Mouse (Mus musculus) megakaryocyte, adult 5-6 weeks (primary cell): Measurements from ENCODE around the gene Rhoh. TPM values are rescaled to one million over a fixed set of nuclear protein-coding genes. Genes with fewer than 3 reads are reported as not detected.

Experiments
- ATAC-seq: 2 replicates; pipeline ENCODE4 v1.8.0; 2016; ENCODE audit warnings: mild to moderate bottlenecking, inconsistent platforms; ENCODE audit not compliant: poor library complexity, severe bottlenecking
- total RNA-seq, 2 experiments: library from RNA; stranded (forward) in 1 of 2; stranded (reverse) in 1 of 2; fragments of 153-499, 151-499 nt in 1 of 2; fragments of 221-1000, 200-1000 nt in 1 of 2; gene quantifications; 2 replicates each; pipeline versions ENCODE4 v1.2.3 to v1.2.4; 2015 to 2017

Gene Rhoh
- total RNA-seq, 2 experiments from 2014 or later = 6.4 to 10.5 TPM

DNA sequence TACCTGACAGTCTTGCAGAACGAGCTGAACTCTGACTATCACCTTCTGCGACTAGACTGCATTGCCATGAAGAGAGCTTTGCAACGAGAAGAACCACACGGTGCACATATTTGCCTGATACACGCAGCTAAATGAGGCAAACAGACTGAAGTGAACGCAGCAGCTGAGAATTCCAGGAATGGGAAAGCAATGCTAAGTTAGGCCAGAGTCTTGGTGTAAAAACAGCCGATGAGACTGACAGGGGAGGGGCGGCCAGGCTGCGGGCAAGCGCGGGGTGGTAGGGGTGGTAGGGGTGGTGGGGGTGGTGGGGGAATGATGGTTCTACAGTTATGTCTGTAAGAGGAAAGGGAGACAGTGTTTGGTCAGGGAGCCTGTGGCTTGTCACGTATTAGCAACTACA is 2.1 kb upstream of the Rhoh start:
- no peak for ATAC-seq

DNA sequence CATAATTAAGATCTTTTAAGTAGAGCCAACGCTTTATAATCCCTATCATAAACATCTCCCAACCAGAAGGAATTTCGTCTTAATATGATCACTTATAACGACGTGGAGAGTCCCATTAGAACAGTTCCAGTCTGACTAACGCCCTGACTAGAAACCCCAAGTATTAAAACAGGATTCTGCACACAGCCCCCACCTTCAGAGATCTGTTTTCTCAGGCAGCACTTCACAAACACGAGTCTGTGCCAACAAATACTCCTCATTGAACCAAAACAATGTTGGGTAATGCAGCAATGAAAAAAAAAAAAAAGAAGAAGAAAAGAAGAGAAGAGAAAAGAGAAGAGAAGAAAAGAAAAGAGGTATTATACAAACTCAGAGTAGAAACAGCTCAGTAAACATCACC is 1.6 kb upstream of the Rhoh start:
- no peak for ATAC-seq

DNA sequence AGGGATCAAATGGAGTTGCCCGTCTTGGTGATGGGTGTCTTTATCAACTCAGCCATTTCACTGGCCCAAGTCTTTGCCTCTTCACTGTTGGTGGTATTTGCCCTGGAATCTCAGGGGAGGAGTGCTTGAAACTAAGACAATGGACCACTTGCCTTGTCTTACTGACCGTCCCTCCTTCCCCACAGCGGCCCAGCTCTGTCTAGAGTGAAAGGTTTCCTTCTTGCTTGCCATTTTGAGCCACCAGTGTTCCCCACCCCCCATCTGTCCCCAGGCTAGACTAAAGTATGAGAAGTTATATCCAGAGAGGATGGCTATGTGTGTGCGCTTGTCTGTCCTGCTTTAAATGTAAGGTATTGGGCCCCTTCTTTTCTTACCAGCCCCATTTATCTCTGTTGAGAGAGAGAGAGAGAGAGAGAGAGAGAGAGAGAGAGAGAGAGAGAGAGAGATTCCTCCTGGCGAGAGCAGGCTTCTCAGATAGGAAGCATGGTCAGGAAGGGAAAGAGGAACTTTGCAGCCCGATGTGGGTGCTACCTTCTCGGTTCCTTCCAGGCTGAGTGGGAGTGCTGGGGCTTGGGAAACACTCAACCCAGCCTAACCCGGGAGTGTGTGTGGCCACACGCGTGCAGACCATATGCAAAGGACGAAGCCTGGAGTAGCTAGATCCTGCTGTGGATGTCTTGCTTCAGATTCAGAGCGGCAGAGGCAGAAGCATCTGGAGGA is 572 bp upstream of the Rhoh start:
- peak; percentile 79 for ATAC-seq

DNA sequence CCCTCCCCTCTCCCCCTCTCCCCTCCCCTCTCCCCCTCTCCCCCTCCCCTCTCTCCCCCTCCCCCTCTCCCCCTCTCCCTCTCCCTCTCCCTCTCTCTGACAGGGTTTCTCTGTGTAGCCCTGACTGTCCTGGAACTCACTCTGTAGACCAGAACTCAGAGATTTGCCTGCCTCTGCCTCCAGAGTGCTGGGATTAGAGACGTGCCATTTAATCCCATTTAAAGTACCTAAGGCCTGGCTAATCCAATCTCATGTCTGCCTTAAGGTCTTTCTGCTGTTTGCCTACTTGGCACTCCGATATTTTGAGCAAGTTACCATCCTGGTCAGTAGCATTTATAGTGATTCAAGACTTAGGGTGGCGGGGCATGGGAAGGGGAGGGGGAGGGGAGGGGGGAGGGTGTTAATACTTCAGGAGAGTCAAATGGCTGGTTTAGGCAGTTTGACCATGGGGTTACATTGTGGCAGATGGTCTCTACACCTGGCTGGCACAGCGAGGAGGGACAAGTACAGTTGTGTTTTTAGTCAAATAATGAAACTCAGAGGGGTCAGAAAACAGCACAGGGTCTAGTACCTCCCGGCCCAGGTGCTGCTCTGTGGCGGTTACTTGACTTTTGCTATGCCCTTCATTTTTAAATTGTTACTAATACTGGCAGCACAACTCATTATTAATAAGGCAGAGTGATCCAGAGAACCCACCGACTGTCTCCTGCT is 1.4 kb downstream of the Rhoh start:
- ATAC-seq = no peak

DNA sequence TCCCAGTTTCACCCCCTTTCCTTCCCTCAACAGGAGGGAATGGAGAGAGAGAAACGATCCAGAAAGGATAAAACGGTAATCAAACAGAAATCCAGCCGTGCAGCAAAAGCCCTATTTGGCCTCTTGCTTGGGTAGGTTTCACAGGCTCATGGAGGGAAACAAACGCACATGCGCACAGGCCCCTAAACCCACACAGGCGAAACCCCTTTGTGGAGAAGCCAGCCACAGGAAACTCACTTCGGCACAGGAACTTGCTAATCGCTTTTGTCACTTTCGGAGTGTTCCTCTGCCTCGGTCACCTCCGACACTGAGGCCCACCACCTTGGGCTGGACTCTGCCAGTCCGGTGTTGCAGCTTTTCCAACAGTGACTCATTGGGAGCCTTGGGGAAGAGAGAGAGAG is 2.3 kb downstream of the Rhoh start:
- peak; percentile 61 for ATAC-seq

DNA sequence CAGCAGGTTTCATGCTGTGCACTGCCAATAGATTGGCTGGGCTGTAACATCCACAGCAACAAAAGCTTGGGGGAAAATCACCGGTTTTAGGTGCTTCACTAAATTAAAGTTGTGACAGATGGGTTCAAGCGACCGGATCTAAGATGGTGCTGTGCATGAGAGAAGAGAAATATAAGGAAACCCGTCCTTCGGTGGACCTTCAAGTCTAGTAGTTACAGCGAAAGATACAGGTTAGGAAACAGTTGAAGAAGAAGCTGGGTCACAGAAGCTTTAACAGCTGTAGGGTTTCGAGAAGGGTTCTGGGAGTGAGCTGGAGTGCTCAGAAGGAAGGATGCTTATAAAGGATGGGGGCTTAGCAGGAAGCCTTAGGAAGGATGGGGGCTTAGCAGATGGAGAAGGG is 3.5 kb downstream of the Rhoh start:
- no peak for ATAC-seq

DNA sequence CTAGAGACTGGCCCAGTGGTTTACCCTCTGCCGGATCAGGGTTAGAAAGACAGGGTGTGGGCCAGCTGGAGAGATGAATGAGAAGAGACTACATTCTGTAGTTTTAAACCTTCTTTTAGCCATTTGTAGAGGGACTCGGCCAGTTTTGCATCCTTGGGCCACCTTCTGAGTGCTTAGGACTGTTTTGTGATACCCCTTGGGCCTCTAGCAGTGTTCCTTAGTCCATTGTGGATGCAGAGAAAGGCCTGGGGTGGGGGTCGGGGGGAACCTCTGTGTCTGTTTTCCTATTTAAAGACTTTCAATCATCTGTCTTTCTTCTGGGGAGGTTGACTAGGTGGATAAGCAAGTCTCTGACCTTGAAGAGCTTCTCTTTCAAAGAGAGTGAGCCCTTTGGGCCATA is 3.9 kb downstream of the Rhoh start:
- ATAC-seq = no peak

DNA sequence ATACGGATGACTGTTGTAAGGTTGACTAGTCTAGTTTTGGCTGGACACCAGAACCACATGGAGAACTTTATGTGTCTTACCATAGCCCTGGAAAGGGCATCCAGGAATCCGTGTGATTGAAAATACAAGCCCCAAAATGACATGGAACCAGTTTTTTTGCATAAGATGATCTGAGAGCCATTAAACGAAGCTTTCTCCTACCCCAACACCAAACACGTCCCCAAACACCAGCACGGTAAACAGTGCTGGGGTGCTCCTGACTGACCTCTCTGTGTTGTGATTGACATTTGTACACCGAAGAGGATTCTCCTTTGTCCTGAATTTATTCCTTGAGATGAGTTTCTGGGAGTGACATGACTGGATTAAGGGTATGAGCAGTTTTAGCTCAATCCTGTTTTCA is 5.6 kb downstream of the Rhoh start:
- ATAC-seq = no peak

DNA sequence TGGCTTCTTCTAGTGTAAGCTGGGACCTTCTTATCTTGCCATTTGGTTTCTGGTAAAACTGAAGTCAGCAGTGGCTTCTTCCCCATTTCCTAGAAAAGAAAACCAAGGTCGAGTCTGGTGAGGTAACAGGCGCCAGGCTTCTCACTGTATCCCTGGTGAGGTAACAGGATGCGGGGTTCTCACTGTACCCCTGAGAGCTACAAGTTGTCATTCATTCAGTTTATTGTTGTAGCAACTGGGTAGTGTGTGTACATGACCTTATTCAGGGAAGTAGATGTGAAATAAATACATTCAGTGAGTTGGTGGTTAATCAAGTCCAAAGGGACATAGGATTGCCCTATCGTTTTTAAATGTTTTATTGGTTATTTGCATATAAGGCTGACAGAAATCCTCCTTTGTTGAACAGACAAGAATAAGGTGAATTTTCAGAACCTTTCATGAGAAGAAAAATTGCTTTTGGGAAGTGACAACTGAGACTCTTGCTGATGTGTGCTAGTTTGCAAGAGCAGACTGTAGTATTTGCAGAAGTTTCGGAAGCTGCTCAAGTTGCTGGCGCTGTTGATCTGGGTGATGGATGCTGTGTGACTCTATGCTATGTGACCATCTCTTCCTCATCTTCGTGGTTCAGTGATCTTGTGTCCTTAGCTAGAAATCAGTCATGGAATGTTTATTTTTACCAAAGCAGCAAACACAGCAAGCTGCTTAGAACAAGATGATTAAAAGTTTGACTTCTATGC is 6.5 kb downstream of the Rhoh start:
- peak; percentile 66 for ATAC-seq

DNA sequence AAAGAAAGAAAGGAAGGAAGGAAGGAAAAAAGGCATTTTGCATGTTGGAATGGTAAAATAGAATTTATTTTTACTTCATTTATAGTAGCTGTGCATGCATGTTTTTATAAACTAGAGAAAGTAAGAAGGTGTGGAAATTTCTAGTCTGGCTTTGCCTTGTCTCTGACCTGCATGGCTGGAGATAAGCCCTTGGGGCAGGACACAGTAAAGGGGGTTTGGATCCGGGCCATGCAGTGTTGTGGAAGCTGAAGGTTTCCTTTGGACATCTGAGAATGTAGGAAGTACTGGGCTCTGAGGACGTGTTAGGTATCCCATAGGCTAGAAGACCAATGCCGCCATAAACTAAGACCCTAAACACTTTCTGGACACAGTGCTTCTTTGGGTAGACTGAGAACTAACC is 7.4 kb downstream of the Rhoh start:
- ATAC-seq = no peak

DNA sequence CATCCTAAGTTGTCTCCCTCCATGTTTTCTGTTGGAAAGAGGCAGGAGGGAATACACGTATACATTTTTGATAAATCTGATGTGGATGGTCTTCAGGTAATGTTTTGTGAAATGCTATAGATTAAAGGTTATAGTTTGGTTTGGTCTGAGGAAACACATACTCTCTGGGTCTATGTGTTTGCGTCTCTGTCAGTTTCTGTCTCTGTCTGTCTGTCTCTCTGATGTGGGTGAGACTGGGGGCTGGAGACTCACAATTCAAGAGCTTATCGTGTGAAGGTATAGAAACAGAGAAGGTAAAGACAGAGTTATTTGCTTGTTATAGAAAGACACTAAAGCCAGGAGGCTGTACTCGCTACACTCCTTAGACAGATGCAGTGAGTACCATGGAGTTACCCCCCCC is 8.6 kb downstream of the Rhoh start:
- ATAC-seq = no peak

DNA sequence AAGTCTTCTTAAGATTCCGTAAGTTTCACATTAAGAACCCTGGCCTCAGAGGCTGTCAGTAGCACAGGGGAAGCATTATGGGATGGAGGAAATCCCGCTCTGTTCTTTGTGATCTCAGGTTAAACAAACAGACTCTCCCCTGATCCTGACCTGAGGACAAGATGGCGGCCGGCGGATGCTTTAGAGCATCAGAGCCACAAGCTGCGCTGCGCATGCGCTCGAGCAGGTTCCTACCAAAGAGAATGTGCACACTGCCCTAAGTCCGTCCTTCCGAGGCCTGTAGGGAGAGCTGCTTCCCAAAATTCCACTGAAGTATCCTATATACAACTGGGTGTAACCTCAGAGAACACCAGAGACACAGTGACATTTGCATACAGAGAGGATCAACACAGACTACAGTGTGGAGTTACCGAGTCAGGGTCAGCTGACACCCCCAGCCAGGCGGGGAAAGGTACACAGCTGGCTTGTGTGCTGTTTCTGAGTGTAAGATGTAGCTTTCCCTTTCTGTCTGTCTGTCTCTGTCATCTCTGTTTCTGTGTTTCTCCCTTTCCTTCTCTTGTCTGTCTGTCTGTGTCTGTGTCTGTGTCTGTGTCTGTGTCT is 10.4 kb downstream of the Rhoh start:
- ATAC-seq = no peak

DNA sequence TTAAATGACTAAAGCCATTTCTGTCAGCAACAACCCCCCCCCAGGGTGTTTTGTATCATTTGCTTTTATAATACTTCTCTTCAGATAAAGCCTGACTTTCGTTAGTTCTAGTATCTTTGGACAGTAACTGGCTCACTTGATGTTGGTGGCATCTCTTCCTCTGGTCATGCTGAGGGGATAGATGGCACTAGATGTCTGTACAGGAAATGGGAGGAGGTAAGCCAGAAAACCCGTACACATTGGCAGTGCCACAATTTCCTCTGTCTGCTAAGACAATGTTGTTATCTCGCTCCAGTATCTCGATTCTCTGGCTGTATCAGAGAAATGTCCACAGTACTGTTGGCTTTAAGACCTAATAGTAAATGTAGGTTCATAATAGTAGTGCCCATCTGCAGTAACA is 12.2 kb downstream of the Rhoh start:
- ATAC-seq = peak; percentile 54; the same call in 1 of the 2 replicates

DNA sequence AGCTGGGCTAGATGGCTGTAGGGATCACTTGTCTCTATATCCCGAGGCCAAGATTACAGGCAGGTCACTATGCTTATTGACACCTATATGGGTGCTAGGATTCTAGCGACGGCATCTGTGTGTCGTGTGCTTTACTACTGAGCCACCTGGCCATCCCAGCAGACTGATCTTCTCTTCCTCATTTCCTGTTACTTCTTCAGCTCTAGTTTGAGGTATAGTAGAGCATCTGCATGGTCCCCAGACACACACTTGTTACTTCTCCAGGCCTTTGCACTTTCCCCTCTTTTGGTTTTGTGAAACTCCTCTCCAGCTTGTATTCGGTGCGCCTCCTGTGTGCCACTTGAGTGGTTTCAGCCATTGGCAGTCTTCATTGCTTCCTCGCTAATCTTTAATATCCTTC is 14.3 kb downstream of the Rhoh start:
- ATAC-seq = no peak

DNA sequence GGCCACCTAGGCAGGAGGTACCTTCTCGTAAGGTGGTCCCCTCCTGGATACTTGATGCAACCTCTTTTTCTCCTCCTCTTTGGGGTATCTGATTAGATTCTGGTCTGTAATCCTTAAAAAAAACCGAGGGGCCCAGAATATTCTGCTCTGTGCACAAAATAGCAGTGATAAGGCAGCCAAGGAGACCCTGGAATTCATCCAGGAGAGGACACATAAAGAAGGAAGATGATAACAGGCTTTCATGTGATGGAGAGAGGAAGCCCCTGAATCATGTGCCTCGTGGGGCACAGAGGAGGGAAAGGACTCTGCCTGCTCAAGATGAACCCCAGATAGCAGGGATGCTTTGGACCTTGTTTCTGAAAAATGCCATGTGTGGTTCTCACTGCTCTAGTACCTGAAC is 17.4 kb downstream of the Rhoh start:
- ATAC-seq = no peak

DNA sequence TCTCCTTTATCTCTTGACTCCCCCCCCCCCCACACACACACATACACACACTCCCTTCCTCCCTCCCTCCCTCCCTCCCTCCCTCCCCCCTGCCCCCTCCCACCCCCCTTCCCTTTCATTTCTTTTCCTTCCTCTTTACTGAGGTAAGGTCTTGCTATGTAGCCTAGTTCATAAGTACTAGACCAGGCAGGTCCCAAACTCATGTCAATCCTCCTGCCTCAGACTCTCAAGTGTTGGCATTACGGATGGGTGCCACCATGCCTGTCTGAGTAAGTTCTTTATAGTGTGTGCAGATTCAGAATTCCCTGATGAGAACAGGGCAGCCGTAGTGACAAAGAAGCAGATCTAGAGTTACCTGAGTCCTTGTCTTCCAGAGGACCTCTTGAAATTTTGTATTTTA is 20.2 kb downstream of the Rhoh start:
- ATAC-seq = peak; percentile 48; the same call in 1 of the 2 replicates

DNA sequence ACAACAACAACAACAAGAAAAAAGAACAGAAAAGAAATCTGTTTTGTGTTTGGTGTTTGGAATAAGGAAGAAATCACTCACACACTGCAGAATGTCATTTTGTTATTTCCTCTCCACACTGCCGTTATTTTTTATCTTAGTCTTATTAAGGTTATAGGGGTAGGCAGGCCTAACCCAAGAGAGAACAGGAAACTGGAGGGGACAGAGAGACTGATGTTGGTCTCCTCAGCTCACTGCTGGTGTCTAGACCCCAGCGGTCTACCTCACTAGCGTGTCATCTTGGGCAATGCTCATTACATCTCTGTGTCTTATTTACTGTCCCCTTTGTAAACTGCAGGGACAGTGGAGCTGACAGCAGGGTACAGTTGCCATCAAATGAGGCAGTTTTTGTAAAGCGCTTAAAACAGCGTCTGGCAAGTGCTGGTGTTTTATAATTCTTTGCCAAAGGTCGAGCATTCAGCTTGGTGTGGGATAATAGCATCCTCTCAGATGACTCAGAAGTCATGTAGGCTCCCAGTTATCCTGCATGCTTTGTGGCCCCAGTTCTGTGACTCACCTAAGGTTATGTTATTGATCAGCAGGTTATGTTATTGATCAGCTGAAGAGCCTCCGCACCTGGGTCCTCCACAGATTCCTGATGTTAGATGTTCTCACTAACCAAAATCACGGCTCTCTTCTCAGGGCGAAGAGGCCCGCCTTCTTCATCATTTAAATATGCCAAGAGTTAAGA is 21.6 kb downstream of the Rhoh start:
- ATAC-seq = no peak

DNA sequence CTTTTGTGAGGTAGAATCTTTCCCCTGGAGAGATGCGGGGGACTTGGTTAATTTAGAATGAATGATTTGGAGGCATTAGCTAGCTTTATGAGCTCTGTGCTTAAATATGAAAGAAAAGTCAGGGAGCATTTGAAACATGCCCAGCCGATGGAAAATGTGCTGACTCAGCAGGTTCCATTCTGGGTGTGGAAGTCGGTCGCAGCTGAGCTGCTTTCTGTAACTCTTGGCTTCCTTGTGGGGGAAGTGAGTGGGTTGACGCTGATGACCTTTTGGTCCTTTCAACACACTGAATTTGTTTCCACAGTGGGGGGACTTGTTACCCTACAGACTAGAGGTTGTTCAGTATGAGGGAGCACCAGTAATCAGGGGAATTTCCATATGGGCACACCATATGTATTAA is 22.3 kb downstream of the Rhoh start:
- ATAC-seq = peak; percentile 73

DNA sequence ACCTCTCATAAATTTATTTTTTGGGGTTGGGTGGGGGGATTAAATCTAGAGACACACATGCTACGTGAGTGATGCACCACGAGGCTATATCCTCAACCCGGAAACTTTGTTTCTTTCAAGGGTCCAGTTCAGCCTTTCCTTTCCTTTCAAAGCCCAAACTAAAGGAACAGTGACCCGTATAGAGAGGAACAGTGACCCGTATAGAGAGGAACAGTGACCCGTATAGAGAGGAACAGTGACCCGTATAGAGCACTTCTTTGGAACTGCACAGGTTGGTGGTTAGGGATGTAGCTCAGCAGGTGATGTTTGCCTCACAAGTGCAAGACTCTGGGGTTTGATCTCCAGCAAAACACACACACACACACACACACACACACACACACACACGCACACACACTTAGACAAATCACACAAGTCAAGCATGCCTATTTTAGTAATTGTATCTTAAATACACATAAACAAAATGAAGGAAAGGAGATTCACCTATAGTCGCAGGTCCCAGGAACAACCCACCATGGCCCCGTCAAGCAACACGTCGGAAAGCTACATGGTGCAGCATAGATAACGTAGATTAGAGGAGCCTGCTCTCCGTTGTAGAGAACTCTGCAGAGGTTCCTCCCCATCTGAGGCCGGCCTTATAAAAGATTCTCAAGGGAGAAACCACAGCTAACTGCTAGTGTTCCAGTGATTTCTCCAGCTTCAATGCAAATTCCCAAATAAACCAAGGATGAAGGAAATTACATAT is 24.9 kb downstream of the Rhoh start:
- no peak for ATAC-seq

DNA sequence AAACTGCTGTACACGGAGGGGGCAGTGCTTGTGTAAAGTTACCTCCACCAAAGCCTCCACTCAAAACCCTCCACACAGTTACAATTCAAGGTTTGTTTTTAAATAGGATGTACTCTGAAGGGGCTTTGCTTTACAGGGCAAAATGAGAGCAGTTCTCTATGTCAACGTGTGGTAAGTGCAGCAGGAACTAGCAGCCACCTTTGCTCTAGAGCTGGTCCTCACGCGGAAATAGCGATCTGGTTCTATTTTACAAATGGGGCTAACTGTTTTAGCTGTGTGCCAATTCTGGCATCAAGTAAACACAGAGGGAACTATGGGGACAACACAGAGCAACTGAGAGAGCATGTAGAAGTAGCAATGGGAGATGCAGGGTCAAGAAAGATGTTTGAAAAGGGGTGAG is 27.1 kb downstream of the Rhoh start:
- ATAC-seq = no peak
